Mouse (Mus musculus) spleen, adult 10 weeks (tissue): ENCODE results near the gene Krtap12-1. TPM values are rescaled to one million over a fixed set of nuclear protein-coding genes. Genes with fewer than 3 reads are reported as not detected.

Source experiments
- polyA plus RNA-seq: library from polyadenylated mRNA; stranded (reverse); fragments of 350-450 nt; fragmentation: Illumina TruSeq; extraction: RNeasy Lipid Tissue Mini Kit (QIAGEN cat#74804); gene quantifications from one replicate; pipeline ENCODE4 v1.2.3, GENCODE M21; 2015; ENCODE audit warnings: low replicate concordance; ENCODE audit not compliant: insufficient read depth

Krtap12-1 gene
- polyA plus RNA-seq = not detected

DNA sequence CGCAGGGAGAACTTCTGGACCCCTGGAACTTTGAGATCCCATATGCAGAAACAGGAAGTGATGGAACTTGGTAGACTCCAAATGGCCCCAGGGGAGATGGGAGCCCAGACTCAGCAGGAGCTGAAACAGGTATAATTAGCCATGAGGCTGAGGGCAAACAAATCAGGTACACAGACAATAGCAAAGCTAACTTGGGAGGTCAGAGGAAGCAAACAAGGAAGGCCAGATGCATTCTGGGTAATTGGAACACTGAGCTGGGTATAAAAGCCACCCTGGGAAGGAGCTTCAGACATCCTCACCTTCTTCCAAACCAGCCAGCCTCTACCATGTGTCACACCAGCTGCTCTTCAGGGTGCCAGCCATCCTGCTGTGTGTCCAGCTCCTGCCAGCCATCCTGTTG is at the start of gene Krtap12-1:
Gene Krtap12-1 (plus strand): TSS at position 301 of the 400 bp plus-strand sequence.

DNA sequence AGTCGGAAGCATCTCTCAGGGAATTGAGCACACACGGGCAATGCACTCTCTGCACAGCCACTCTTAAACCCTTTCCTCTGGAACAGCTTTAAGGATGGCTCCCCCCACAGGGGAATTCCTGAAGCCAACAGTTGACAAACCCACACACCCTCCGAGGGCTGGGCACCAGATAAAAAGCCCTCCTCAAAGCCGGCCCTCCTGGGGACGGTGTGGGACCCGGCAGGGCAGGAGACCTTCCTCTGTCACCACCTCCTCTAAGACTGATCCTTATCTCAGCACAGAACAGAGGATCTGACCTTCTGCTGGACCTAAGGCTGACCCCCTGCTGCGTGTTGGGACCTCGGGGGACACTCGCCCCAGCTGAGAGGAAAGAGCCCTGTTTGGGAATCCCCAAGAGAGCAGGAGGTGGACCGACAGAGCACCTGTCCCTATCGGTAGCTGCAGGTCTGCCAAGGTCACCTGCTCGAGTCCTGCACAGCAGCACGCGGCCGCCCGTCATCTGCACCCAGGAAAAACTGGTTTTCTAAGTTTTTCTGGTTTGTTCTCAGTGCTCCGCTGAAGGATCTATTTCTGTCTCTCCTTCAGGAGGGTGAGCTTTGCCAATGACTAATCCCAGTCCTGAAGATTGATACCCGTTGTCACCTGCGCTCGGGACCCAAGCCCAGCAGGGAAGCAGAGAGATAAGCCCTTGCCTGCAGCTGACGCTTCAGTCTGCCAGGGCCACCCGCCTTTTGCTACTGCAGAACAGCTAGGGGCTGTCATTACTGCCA is 34.3 kb upstream of the Krtap12-1 start, which contains the start of gene Tspear:
Gene Tspear (plus strand): TSS at position 675 of the 770 bp plus-strand sequence.

DNA sequence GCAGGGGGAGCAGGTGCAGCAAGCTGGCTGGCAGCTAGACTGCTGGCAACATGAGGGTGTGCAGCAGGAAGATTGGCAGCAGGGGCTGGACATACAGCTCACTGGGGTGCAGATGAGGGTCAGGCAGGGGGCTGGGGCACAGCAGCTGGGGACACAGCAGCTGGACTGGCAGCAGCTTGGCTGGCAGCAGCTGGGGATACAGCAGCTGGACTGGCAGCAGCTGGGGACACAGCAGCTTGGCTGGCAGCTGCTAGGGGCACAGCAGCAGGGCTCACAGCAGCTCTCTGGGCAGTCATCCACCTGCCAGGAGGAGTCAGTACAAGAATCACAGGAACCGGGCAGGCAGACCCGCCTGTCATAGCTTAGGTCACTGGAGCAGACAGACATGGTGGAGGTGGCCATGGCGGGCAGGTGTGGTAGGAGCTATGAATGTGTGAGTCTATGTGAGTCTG is 30.0 kb upstream of the Krtap12-1 start, which contains the start of gene Gm19402:
Gene Gm19402 (minus strand): TSS at position 402 of the 452 bp plus-strand sequence.

DNA sequence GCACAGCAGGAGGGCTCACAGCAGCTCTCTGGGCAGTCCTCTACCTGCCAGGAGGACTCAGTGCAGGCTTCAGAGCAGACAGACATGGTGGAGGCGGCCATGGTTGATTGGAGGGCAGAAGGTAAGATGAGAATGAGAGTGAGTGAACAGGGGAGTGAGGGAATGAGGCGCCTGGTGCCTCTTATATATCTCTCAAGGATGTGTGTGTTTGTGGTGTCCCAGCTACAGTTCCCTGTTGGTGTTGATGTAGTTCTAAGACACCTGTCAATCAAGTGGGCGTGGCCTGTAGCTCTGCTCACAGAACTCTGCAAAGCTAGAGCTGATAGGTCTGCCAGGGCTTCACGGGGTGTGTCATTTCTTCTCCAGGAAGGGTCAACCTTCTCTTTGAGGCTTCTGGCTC is 23.3 kb upstream of the Krtap12-1 start, which contains the start of gene Gm9508:
Gene Gm9508 (minus strand): TSS at position 101 of the 400 bp plus-strand sequence.

DNA sequence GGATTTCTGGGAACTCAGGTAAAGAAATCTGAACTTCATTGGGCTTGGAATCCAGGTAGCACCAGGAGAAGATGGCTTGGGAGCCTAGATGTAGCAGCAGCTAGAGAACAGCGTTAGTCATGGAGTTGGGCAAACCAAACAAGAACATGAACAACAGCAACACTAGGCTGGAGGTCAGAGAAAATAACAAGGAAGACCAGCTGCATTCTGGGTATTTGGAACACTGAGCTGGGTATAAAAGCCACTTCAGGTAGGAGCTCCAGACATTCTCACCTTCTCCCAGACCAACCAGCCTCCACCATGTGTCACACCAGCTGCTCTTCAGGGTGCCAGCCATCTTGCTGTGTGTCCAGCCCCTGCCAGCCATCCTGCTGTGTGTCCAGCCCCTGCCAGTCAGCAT is 14.1 kb upstream of the Krtap12-1 start, which contains the start of gene Gm10272:
Gene Gm10272 (plus strand): TSS at position 301 of the 400 bp plus-strand sequence.

DNA sequence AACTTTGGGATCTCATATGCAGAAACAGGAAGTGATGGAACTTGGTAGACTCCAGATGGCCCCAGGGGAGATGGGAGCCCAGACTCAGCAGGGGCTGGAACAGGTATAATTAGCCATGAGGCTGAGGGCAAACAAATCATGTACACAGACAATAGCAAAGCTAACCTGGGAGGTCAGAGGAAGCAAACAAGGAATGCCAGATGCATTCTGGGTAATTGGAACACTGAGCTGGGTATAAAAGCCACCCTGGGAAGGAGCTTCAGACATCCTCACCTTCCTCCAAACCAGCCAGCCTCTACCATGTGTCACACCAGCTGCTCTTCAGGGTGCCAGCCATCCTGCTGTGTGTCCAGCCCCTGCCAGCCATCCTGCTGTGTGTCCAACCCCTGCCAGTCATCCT is 9.2 kb upstream of the Krtap12-1 start, which contains the start of gene Gm10024:
Gene Gm10024 (plus strand): TSS at position 301 of the 400 bp plus-strand sequence.

DNA sequence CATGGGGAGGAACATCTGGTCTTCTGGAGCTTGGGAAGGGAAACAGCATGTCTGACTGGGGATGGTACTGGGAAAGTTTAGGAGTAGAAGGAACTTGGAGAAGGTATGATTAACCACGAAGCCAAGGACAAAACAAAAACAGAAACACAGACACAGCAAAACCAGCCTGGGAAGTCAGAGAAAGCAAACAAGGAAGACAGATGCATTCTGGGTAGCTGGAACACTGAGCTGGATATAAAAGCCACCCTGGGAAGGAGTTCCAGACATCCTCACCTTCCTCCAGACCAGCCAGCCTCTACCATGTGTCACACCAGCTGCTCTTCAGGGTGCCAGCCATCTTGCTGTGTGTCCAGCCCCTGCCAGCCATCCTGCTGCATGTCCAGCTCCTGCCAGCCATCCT is 4.9 kb upstream of the Krtap12-1 start, which contains the start of gene Gm10142:
Gene Gm10142 (plus strand): TSS at position 301 of the 400 bp plus-strand sequence.

DNA sequence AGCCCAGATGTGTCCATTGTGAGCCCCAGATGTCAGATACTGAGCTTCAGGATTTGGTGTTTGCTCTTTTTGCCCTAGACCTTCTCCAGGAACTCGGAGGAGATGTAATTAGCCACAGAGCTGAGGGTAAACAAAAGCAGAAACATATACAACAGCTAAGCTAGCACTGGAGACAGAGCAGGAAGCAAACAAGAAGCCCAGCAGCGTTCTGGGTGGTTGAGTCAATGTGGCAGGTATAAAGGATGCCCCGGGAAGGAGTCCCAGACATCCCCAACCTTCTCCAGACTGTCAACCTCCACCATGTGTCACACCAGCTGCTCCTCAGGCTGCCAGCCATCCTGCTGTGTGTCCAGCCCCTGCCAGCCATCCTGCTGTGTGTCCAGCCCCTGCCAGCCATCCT is 5.8 kb downstream of the Krtap12-1 start, which contains the start of gene Gm10100:
Gene Gm10100 (plus strand): TSS at position 301 of the 400 bp plus-strand sequence.

DNA sequence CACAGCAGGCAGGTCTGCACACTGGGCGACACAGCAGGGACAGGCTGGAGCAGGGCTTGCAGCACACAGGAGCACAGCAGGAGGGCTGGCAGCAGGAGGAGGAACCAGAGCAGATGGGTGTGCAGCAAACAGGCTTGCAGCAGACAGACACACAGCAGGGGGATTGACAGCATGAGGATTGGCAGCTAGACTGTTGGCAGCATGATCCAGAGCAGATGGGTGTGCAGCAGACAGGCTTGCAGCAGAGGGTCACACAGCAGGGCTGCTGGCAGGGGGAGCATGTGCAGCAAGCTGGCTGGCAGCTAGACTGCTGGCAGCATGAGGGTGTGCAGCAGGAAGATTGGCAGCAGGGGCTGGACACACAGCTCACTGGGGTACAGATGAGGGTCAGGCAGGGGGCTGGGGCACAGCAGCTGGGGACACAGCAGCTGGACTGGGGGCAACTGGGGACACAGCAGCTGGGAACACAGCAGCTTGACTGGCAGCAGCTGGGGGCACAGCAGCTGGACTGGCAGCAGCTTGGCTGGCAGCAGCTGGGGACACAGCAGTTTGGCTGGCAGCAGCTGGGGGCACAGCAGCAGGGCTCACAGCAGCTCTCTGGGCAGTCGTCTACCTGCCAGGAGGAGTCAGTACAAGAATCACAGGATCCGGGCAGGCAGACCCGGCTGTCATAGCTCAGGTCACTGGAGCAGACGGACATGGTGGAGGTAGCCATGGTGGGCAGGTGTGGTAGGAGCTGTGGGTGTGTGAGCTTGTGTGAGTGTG is 21.7 kb downstream of the Krtap12-1 start, which contains the start of gene Gm18596:
Gene Gm18596 (minus strand): TSS at position 715 of the 765 bp plus-strand sequence.

DNA sequence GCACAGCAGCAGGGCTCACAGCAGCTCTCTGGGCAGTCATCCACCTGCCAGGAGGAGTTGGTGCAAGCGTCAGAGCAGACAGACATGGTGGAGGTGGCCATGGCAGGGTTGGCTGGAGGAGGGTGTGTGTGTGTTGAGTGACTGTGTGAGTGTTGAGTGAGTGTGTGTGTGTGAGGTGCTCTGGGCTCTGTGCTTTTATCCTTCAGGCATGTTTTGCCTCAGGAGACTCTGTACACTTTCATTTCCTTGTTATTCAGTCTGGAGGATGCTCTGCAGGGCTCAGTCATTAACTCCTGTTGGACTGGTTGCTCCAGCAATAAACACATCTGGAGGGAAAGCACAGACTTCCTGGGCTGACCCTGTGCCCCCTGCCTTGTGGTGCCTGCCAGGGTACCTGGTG is 30.9 kb downstream of the Krtap12-1 start, which contains the start of gene Gm9736:
Gene Gm9736 (minus strand): TSS at position 101 of the 400 bp plus-strand sequence.

DNA sequence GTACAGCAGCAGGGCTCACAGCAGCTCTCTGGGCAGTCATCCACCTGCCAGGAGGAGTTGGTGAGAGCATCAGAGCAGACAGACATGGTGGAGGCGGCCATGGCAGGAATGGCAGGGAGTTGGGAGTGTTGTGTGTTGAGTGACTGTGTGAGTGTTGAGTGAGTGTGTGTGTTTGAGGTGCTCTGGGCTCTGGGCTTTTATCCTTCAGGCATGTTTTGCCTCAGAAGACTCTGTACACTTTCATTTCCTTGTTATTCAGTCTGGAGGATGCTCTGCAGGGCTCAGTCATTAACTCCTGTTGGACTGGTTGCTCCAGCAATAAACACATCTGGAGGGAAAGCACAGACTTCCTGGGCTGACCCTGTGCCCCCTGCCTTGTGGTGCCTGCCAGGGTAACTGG is 39.2 kb downstream of the Krtap12-1 start, which contains the start of gene Gm3233:
Gene Gm3233 (minus strand): TSS at position 101 of the 400 bp plus-strand sequence.

Other genes starting within 250 kb of the Krtap12-1 start
- gene Fam207a, start 204.8 kb upstream of the Krtap12-1 start, polyA plus RNA-seq = 8.7 TPM
- gene Itgb2, start 190.3 kb upstream of the Krtap12-1 start, polyA plus RNA-seq = 140 TPM
- gene Pttg1ip, start 138.9 kb upstream of the Krtap12-1 start, polyA plus RNA-seq = 83.9 TPM
- gene Sumo3, start 114.5 kb upstream of the Krtap12-1 start, polyA plus RNA-seq = 158 TPM
- gene Gm49325, start 114.4 kb upstream of the Krtap12-1 start, polyA plus RNA-seq = not detected
- 33.2 TPM for gene Ube2g2, start 98.3 kb upstream of the Krtap12-1 start, polyA plus RNA-seq
- gene Tspear, start 34.0 kb upstream of the Krtap12-1 start, polyA plus RNA-seq = 0.23 TPM
- gene Gm19402, start 29.8 kb upstream of the Krtap12-1 start, polyA plus RNA-seq = not detected
- gene Gm9508, start 23.4 kb upstream of the Krtap12-1 start, polyA plus RNA-seq = not detected
- gene Gm10272, start 14.0 kb upstream of the Krtap12-1 start, polyA plus RNA-seq = not detected
- gene Gm10024, start 9.1 kb upstream of the Krtap12-1 start, polyA plus RNA-seq = not detected
- not detected for gene Gm10142, start 4.8 kb upstream of the Krtap12-1 start, polyA plus RNA-seq
- gene Gm10100, start 5.9 kb downstream of the Krtap12-1 start, polyA plus RNA-seq = not detected
- not detected for gene Gm18596, start 22.0 kb downstream of the Krtap12-1 start, polyA plus RNA-seq
- not detected for gene Gm9736, start 30.8 kb downstream of the Krtap12-1 start, polyA plus RNA-seq
- not detected for gene Gm3233, start 39.1 kb downstream of the Krtap12-1 start, polyA plus RNA-seq
- not detected for gene Gm3238, start 50.7 kb downstream of the Krtap12-1 start, polyA plus RNA-seq
- gene Gm7138, start 56.3 kb downstream of the Krtap12-1 start, polyA plus RNA-seq = not detected
- gene Gm3250, start 61.9 kb downstream of the Krtap12-1 start, polyA plus RNA-seq = not detected
- gene Gm7137, start 67.6 kb downstream of the Krtap12-1 start, polyA plus RNA-seq = not detected
- not detected for gene Gm9639, start 74.5 kb downstream of the Krtap12-1 start, polyA plus RNA-seq
- gene Gm19668, start 78.5 kb downstream of the Krtap12-1 start, polyA plus RNA-seq = not detected
- not detected for gene Gm9507, start 91.2 kb downstream of the Krtap12-1 start, polyA plus RNA-seq
- not detected for gene Gm2696, start 94.1 kb downstream of the Krtap12-1 start, polyA plus RNA-seq
- not detected for gene Krtap10-4, start 106.5 kb downstream of the Krtap12-1 start, polyA plus RNA-seq
- gene Krtap10-10, start 115.3 kb downstream of the Krtap12-1 start, polyA plus RNA-seq = not detected
- not detected for gene Gm36176, start 126.2 kb downstream of the Krtap12-1 start, polyA plus RNA-seq
- gene Gm10318, start 132.3 kb downstream of the Krtap12-1 start, polyA plus RNA-seq = not detected
- not detected for gene Gm3285, start 141.4 kb downstream of the Krtap12-1 start, polyA plus RNA-seq
- gene Lrrc3, start 181.9 kb downstream of the Krtap12-1 start, polyA plus RNA-seq = 1.2 TPM
- 66.5 TPM for gene Trpm2, start 250.0 kb downstream of the Krtap12-1 start, polyA plus RNA-seq